Mouse (Mus musculus) 3134 (cell line): ENCODE results near the gene Il10ra.
A peak's percentile ranks its signal among the peaks of the same experiment; 100 is the strongest.

ENCODE experiments used
- DNase-seq: peaks from one replicate; pipeline ENCODE4 v3.0.0-alpha.2; 2011; ENCODE audit warnings: low spot score; ENCODE audit not compliant: insufficient read length; ENCODE audit errors: extremely low read depth

Gene Il10ra

DNA sequence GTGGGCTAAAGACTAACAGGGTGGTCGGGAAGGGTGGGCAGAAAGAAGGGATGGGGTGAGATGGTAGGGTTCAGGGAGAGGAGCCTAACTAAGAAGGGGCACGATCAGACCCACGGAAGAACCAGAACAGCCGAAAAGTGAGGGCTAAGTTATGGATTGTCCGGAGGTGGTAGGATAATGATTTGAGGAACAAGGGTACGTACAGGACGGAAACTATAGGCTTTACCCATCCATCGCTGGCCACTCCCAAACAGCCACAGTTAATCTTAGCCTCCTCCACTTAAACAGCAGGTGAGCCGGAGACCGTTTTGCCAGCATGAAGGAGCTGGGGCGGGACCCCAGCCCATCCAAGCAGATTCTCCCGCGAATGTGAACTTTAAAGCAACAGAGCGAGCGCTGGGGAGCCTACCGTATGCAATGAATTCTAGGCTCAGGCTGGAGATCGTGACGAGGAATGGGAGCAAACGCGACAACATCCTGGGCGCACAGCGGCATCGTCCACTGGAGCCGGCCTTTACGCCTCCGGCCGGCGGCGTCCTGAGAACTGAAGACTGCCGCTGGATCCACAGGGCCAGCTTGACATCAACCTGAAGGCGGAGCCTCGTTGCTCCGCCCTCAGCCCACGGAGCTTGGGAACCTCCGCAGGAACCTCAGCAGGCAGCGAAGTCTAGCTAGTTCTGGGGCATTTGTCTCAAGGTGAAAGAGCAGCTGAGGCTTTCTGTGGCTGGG is at the start of gene Il10ra:
Il10ra (minus strand) TSS at position 553 of the 729 bp plus-strand sequence.
- no peak for DNase-seq

DNA sequence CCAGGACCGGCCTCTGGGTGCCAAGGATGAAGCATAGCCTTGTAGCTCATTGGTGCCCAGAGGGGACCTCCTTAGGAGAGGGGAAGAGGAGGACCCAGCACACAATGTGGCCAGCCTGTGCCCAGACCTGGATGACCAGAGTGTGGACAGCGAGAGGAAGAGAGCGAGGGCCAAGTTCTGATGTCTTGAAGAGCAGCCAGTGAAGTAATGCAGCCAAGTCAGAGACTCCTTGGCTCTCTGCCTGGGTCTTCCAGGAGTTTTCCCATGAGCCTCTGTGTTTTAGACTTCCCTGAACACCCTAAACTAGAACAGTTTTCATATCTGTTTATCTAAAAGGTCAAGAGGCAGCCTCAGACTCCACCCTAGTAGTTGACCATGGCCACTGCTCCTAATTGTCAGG is 48.7 kb upstream of the Il10ra start:
- no peak for DNase-seq

DNA sequence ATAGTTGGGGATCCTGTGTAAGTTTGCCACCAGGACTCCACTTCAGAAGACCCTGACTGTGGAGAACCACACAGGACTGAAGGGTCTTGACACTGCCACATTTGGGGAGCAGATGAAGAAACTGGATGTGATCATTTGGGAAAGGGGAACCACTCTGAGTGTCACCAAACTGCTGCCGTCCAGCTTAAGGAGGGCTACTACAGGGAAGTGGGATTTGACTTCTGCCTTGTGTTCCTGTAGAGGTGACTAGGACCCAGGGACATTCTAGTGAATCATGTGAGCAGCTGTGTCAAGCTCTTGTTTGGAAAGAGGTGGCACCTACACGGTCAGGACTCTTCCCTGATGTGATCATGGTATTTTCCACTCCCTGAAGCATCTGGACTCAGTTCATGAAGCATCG is 45.0 kb upstream of the Il10ra start:
- no peak for DNase-seq

- DNase-seq: no peak
Measured at GRCm38 (mm10) chr9:45311858-45312257, 42.9 kb upstream of the Il10ra start.

DNA sequence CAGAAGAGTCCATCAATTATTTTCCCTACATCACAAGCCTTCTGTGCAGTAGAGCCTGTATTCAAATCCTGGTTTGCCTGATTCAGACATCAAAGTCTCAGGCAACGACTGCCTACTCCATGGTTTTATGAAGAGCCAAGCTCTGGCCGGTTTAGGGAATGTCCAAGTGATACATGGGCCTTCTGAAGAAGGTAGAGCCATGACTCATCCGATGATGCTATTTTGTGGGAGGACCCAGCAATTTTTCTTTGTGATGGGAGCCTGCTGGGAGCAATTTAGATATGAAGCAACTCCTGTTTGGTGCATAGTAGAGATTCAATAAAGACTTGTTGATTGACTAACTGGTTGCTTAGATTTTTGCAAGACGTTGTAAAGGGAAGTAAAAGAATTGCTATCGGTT is 39.6 kb upstream of the Il10ra start:
- DNase-seq: no peak

- DNase-seq: no peak
Measured at GRCm38 (mm10) chr9:45306746-45307410, 37.9 kb upstream of the Il10ra start.

- DNase-seq: no peak
Measured at GRCm38 (mm10) chr9:45301771-45302170, 32.8 kb upstream of the Il10ra start.

DNA sequence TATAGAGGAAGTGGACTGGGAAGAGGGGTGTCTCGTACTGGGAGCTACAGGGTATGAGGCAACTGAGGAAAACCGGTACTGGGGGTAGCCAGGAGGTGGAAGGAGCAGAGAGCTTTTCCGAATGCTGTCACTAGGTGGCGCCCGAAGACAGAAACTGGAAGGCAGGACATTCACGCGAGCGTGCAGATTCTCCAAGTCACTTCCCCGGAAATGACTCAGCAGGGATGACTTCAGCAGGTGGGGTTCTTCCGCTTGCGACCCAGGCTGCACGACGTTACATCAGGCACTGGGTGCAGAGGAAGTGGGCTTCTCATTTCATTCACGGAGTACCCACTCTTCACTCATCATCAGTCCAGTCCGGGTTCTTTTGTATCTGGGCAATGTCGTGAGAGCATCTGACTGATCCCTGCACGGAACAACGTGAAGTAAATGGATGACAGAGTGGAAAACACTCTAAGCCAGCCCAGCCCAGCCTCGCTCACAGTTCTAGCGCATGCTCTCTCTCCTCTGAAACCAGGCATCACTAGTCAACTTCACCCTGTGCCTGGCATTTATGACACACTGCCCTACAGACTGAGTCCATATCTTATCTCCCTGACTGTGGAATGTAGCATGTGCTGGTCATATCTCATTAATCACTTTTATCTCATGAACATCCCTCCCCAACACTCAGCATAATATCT is 31.6 kb upstream of the Il10ra start:
- peak; percentile 36 for DNase-seq

DNA sequence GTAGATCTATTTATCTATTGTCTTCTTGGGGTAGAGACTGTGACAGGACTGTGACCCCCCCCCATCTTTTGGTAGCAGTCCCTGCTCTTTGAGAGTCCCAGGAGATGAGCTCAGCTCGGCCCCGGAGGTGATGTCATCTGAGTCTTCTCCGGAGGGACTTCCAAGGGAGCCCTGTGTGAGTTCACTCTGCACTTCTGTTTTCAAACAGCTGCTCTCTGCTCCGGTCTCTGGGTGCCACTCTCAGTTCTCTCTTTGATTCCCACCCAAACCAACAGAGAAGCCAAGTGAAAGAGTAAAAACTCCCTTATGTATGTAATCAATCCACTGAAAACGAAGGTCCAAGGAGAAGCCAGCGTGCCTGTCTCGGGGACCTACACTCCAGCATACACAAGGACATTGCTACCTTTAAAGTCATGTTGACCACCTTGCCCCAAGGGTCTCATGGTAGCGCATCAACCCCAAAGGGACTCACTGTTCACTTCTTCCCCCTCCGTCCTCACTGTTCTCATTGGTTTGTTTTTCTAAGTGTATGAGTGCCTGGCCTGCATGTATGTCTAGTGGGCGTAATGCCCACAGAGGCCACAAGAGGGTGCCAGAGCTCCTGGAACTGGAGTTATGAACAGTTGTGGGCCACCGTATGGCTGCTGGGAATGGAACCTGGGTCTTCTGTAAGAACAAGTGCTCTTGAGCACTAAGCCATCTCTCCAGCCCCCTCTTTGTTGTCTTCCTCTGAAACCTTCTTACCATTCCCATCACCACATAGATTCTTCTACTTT is 30.5 kb upstream of the Il10ra start:
- no peak for DNase-seq

- DNase-seq: no peak
Measured at GRCm38 (mm10) chr9:45294210-45295011, 25.5 kb upstream of the Il10ra start.

DNA sequence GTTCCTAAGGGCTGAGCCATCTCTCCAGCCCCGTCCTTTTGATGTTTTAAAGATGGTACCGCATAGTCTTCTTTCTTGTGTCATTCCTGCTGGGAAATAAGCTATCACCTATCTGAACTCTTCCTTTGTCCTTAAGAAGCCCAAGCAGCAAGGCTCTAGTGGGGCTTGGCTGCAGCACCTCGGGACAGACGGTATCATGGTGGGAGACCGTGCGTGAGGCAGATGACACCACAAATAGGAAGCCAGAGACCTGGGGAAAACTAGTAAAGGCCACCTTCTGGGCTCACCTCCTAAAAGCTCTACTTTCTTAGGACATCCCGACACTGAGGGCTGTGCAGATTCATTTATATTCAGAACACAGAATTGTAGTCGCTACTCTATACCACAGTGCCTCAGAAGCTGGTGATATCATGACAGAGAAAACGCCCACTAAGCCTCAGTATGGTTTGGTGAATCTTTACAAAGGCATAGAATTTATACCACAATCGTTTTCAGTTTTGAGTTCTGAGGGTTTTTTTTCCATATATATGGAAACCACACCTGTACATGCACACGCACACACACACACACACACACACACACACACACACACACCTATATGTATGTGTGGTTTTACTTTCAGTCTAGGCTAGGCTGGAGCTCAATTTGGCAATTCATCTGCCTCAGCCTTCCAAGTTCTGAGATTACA is 22.7 kb upstream of the Il10ra start:
- DNase-seq: no peak

DNA sequence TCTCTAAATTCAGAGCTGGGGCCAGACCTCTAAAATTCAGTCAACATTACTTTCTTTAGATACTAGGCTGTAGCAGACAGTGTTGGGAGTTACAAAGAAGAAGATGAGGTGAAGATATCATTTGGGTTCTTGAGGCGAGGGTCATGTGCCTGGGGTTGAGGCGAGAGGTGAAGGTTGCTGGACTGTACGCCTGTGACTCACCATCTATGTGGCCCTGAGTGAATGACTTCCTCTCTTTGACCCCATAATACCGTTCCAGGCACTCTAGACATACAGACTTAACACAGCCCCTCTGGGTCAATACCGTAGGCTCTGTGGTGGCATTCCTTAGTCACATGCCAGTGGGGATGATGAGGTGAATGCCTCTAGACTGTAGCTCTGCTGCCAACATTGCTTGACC is 13.5 kb upstream of the Il10ra start:
- DNase-seq: no peak

GRCm38 (mm10) chr9:45280891-45281290 is 11.9 kb upstream of the Il10ra start:
- no peak for DNase-seq

DNA sequence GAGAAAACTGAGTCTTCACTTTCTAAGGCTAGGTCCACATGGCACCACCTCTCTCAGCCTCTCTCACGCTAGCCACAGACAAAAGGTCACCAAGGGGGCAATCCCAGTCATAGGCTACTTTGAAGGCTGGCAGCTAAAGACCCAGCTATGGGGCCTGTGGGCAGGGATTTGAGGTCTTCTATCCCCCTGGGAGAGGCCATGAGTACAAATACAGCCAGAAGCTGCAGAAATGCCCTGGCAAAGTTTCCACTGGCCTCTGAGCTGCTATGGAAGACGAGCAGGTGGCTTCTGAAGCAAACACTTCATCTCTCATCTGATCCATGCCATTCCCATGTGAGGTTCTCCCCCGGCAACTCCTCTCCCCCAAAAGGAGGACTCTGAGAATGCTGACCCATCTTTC is 11.1 kb upstream of the Il10ra start:
- no peak for DNase-seq

DNA sequence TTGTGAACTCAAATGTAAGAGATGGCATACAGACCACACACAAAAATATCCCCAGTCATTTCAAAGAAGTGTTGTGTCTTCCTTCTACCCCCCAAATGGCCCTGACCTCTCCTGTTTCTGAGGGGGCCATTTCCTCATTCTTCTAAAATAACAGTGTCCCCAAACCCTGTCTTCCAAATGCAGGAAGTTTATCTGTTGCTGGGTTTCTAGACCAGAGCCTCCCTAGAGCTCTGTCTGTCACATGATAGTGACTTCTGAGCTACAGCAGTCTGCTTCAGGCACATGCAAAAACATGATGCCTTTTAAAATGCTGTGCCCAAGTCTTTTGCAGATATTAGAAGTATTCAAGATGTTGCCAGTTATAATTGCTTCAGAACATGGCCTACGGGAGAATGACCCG is 5.7 kb upstream of the Il10ra start:
- no peak for DNase-seq

- no peak for DNase-seq
Measured at GRCm38 (mm10) chr9:45274218-45274617, 5.3 kb upstream of the Il10ra start.

GRCm38 (mm10) chr9:45272213-45272612 is 3.3 kb upstream of the Il10ra start:
- DNase-seq: no peak

GRCm38 (mm10) chr9:45268079-45268478 is 870 bp downstream of the Il10ra start:
- DNase-seq: no peak

DNA sequence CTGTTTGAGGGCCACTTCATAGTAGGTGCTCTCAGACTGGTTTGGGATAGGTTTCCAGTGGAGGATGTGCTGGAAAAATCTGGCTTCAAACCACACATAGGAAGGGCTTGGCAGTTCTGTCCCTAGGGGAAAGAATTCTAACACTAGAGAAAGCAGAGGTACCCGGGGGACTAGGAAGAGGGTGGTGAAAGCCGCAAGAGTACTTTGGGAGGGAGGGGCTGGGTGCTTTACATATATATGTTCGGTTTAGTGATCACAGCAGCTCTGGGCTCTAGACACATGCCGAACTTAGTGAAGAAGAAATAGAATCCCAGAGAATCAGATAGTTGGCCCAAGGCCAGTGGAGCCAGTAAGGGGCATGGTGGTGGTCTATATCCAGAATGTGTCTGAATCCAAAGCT is 1.9 kb downstream of the Il10ra start:
- no peak for DNase-seq

- no peak for DNase-seq
Measured at GRCm38 (mm10) chr9:45261872-45262271, 7.1 kb downstream of the Il10ra start.
